Mouse (Mus musculus) stomach, embryonic 15.5 days (tissue): ENCODE data around the gene Ppp1r3f. TPM values are rescaled to one million over a fixed set of nuclear protein-coding genes. Genes with fewer than 3 reads are reported as not detected.

ENCODE experiments used
- polyA plus RNA-seq: library from polyadenylated mRNA; unstranded; fragments of >200 nt; fragmentation: Nextera tagmentation; extraction: Ambion mirVana; gene quantifications from 2 replicates; pipeline ENCODE4 v1.2.1, GENCODE M21; 2015

Gene Ppp1r3f
- polyA plus RNA-seq, 1 experiment from 2014 or later, result 1.6 TPM

Other genes starting within 250 kb of the Ppp1r3f start
- gene Usp27x, start 198.5 kb downstream of the Ppp1r3f start, polyA plus RNA-seq, result 0.82 and 0.84 TPM in 2 replicates
- 0.04 and 0.12 TPM in 2 replicates for gene Foxp3, start 639 bp downstream of the Ppp1r3f start, polyA plus RNA-seq
- 28.0 and 29.0 TPM in 2 replicates for gene Ccdc22, start 31.2 kb upstream of the Ppp1r3f start, polyA plus RNA-seq
- gene Cacna1f, start 32.8 kb upstream of the Ppp1r3f start, polyA plus RNA-seq, result 0.04 TPM in 1 of 2 replicates, not detected in the other
- 7.3 and 7.5 TPM in 2 replicates for gene Syp, start 64.2 kb upstream of the Ppp1r3f start, polyA plus RNA-seq
- gene Prickle3, start 83.0 kb upstream of the Ppp1r3f start, polyA plus RNA-seq, result 10.7 and 10.8 TPM in 2 replicates
- 223 and 255 TPM in 2 replicates for gene Plp2, start 97.1 kb upstream of the Ppp1r3f start, polyA plus RNA-seq
- gene Magix, start 107.0 kb upstream of the Ppp1r3f start, polyA plus RNA-seq, result 0.54 and 0.74 TPM in 2 replicates
- gene Gpkow, start 122.8 kb upstream of the Ppp1r3f start, polyA plus RNA-seq, result 33.0 and 34.9 TPM in 2 replicates
- gene Wdr45, start 140.1 kb upstream of the Ppp1r3f start, polyA plus RNA-seq, result 32.0 and 32.5 TPM in 2 replicates
- 1.5 TPM in 1 of 2 replicates, not detected in the other for gene Gm45208, start 148.0 kb upstream of the Ppp1r3f start, polyA plus RNA-seq
- gene Praf2, start 154.2 kb upstream of the Ppp1r3f start, polyA plus RNA-seq, result 58.3 and 60.9 TPM in 2 replicates
- 16.0 and 22.2 TPM in 2 replicates for gene Ccdc120, start 176.6 kb upstream of the Ppp1r3f start, polyA plus RNA-seq
- gene Tfe3, start 188.3 kb upstream of the Ppp1r3f start, polyA plus RNA-seq, result 26.2 and 29.9 TPM in 2 replicates
- gene Gripap1, start 215.5 kb upstream of the Ppp1r3f start, polyA plus RNA-seq, result 38.9 and 42.4 TPM in 2 replicates
- 1.4 and 1.5 TPM in 2 replicates for gene Kcnd1, start 248.0 kb upstream of the Ppp1r3f start, polyA plus RNA-seq